Mouse (Mus musculus): ENCODE data around the gene Pdcd11.

The Pdcd11 gene

DNA sequence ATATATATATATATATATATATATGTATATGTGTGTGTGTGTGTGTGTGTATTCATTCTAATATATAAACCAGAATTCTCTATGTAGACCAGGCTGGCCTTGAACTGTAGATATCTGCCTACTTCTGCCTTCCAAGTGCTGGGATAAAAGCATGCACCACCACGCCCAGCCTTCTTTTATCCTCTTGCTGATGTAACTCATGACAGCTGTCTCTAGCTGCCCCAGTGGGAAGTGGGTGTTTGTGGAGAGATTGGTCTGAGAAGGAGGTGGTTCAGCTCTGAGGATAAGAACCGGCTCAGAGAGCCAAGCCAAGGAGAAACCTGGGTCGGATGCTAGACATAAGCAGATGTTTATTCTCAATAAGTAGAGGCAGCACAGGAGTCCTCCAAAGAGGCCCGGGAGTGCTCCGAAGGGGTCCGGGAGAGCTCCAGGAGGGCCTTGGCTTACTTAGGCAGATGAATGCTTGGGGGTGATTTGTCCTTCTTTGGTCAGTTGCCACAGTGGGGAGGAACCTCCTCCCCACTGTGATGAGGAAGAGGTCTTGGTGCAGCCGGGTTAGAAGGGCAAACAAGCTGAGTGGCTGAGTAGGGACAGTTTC lies 77.1 kb downstream of the Pdcd11 start:
- CTCF ChIA-PET: interaction anchor here (0.6 to 2.4 kb wide), 5 partner anchors 18 to 123 kb away, joined by 3 to 14 read pairs (median 4); no protein-coding TSS in a partner anchor

GRCm38 (mm10) chr19:47168223-47168622 lies 77.7 kb downstream of the Pdcd11 start:
- CTCF ChIA-PET: interaction anchor here (0.5 to 2.4 kb wide), 6 partner anchors 18 to 77 kb away, joined by 3 to 11 read pairs (median 4); no protein-coding TSS in a partner anchor

DNA sequence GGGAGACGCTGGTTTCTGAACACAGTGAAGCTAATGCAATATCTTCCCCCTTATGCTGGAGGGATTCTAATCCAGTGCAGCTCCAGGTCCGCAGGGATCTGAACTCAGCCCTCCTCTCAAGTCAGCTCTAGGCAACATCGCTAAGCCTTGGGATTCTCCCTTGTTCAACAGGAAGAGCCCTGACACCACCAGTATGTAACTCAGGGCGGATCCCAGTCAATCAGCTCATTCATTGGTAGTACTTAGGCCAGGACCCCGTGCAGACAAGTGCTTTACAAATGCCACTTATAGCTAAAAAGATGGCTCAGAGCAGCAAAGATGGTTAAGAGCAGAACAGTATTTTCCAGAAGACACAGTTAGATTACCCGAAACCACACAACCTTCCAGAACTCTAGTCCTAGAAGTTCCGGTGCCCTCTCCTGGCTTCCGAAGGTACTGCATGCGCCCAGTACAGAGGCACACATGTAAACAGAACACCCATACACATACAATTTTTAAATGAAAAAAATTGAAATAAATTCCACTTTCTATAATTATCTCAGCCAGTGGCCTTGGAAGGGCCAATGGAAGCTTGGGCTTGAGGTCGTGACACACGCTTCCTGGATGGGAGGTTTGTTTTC lies 78.3 kb downstream of the Pdcd11 start:
- CTCF ChIA-PET: interaction anchor here (0.5 to 2.4 kb wide), 4 partner anchors 20 to 48 kb away, joined by 3 to 11 read pairs (median 7); no protein-coding TSS in a partner anchor

GRCm38 (mm10) chr19:47174515-47174914 lies 83.9 kb downstream of the Pdcd11 start:
- CTCF ChIA-PET: interaction anchor here (0.7 kb wide), 1 partner anchor 9 kb away, joined by 7 read pairs; no protein-coding TSS in a partner anchor

DNA sequence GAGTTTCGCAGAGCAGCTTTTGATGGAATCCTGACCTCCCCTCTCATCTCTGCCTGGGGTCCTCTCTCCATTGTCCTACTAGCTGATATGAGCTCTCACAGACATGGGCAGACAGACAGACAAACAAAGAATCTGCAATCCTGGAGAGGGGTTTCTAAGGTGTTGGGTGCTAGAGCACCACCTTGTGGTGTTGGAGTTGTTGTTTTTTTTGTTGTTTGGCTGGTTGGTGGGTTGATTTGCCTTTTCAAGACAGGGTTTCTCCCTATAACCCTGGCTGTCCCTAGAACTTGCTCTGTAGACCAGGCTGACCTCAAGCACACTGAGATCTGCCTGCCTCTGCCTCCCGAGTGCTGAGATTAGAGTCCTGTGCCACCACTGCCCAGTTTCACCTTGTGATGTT lies 84.9 kb downstream of the Pdcd11 start:
- CTCF ChIA-PET: interaction anchor here (0.6 kb wide), 1 partner anchor 730 kb away, joined by 3 read pairs; no protein-coding TSS in a partner anchor

DNA sequence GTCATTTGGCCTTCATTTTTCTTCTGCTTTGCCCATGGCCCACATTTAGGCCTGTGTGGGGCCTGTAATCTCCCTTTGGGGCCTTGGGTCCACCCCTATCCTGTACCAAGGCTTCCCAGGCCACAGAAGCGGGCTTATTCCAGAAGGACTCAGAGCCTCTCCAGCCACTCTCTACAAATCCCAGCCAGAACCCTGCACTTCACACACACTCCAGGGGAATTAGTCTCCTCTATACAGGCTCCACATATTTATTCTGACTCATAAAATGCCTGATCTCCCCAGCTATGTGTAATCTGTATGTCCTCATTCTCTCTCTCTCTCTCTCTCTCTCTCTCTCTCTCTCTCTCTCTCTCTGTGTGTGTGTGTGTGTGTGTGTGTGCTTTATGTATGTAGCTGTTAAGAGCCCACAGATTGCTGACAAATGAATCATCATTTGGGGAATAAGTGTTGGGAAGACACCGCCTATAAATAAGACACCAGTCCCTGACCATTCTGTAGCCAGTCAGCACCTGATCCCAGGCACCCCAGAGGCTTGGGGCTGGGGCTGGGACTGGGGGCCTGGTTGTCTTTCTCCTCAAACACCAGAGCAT lies 86.4 kb downstream of the Pdcd11 start:
- CTCF ChIA-PET: no interaction called here

GRCm38 (mm10) chr19:47178001-47178400 lies 87.4 kb downstream of the Pdcd11 start:
- CTCF ChIA-PET: interaction anchor here (0.8 kb wide), 1 partner anchor 421 kb away, joined by 3 read pairs; no protein-coding TSS in a partner anchor

DNA sequence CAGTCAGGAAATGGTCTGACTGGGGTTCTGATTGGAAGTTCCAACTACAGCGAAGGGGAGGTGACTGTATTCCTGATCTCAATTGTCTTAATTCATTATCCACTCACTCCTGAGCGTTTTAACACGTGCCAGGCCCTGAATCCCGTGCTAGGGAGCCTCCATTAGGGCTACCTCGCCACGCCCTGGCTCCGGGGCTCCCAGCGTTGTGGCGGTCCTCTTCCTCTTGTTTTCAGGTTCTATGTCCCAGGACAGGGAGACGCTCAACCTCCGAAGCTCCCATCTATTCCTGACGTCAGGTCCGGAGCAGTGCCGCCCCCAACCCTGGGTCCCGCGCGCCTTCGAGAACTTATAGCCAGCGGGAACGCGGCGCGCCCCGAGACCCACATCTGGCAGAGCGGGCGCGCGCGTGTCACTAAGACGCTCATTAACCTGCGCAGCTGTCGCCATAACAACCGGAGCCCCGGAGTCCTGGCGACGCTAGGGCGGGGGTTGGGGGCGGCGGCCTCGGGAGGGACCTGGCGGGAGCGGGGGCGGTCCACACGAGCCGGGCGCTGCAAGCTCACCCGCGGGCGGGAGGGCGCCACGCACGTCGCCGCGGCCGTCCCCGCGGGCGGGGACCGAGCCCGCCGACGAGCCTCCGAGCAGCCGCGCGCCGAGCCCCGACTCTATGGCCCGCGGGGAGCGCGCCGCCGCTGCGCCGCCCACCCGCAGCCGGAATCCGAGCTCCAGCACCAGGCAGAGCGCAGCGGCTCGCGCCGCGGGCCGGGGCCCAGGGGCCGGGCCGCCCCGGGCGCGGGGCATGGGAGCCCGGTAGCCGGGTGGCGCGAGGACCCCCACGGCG lies 88.1 kb downstream of the Pdcd11 start, which contains the start of gene Neurl1a:
TSS of gene Neurl1a (plus strand) at position 390 of the 841 bp plus-strand sequence.
- CTCF ChIA-PET: interaction anchor here (0.8 kb wide), 1 partner anchor 422 kb away, joined by 3 read pairs; no protein-coding TSS in a partner anchor

DNA sequence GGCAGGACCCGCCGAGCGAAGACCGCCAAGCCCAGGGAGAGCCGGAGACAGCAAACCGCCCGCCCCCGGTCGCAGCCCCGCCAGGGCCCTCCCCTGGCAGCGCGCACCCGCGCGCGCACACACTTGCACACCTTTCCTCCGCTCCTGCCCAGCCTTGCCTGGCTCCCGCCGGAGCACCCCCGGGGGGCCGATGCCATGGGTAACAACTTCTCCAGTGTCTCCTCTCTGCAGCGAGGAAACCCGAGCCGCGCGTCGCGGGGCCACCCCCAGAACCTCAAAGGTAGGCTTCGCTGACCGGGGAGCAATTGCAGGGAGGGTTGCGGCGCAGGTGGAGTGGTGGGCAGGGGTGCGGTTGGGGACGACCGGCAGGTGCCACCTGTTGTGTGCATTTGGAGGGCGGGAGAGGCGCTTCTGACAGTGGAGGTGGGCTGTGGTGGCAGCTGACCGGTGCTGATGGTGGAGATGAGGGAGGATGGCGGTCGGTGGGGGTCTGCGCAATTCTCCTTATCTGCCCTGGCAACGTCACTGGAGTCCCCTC lies 88.8 kb downstream of the Pdcd11 start:
- CTCF ChIA-PET: no interaction called here

- CTCF ChIA-PET: no interaction called here
Measured at GRCm38 (mm10) chr19:47180011-47180410, 89.4 kb downstream of the Pdcd11 start.
